Mouse (Mus musculus) forebrain, embryonic 14.5 days (tissue): ENCODE data around the gene Podxl. TPM values are rescaled to one million over a fixed set of nuclear protein-coding genes. Genes with fewer than 3 reads are reported as not detected.
A peak's percentile ranks its signal among the peaks of the same experiment; 100 is the strongest.

Source experiments
- ATAC-seq: fragments of 200-750 bp; cut with Nextera tagmentation; 2 replicates; pipeline ENCODE4 v1.8.0; 2017; ENCODE audit warnings: mild to moderate bottlenecking, moderate library complexity
- DNase-seq: peaks from one replicate; pipeline ENCODE4 v3.0.0-alpha.2; 2015; ENCODE audit warnings: low spot score
- H3K27ac ChIP-seq: fragments of 300-500 bp; sonication (generic); 2 replicates; pipeline ENCODE4 v1.5.1; 2014; ENCODE audit warnings: low read depth, mild to moderate bottlenecking, control low read depth, low read length, moderate library complexity
- H3K27me3 ChIP-seq: fragments of 300-500 bp; sonication (generic); replicated peaks from 2 replicates; pipeline ENCODE4 v1.6.1; 2014; ENCODE audit warnings: low read length, control low read depth, mixed read lengths; ENCODE audit not compliant: control insufficient read depth, insufficient read depth
- H3K36me3 ChIP-seq: fragments of 300-500 bp; sonication (generic); 2 replicates; pipeline ENCODE4 v1.6.1; 2014; ENCODE audit warnings: low read length, control low read depth; ENCODE audit not compliant: control insufficient read depth, insufficient read depth
- H3K4me1 ChIP-seq: fragments of 300-500 bp; sonication (generic); 2 replicates; pipeline ENCODE4 v1.6.1; 2014; ENCODE audit warnings: antibody characterized with exemption, low read length, control low read depth; ENCODE audit not compliant: control insufficient read depth, insufficient read depth
- H3K4me2 ChIP-seq: fragments of 300-500 bp; sonication (generic); 2 replicates; pipeline ENCODE4 v1.6.1; 2014; ENCODE audit warnings: mild to moderate bottlenecking, control low read depth, low read length
- H3K4me3 ChIP-seq: fragments of 300-500 bp; sonication (generic); 2 replicates; pipeline ENCODE4 v1.5.1; 2014; ENCODE audit warnings: low read depth, low read length, control low read depth
- H3K9ac ChIP-seq: fragments of 300-500 bp; sonication (generic); 2 replicates; pipeline ENCODE4 v1.6.1; 2014; ENCODE audit warnings: mild to moderate bottlenecking, low read length, control low read depth, moderate library complexity
- H3K9me3 ChIP-seq: fragments of 300-500 bp; sonication (generic); replicated peaks from 2 replicates; pipeline ENCODE4 v1.6.1; 2016; ENCODE audit warnings: low read length, control low read depth, mixed read lengths; ENCODE audit not compliant: control insufficient read depth
- WGBS: fragments of 180-500 bp; shearing (Covaris S2); extraction: QIAGEN DNeasy Blood & Tissue Kit; methylation state at CpG from one replicate; pipeline ENCODE4 v1.1.7; 2014; 5-methylcytosine and 5-hydroxymethylcytosine counted together
- polyA plus RNA-seq: library from polyadenylated mRNA; unstranded; fragments of >200 nt; fragmentation: Nextera tagmentation; extraction: Ambion mirVana; gene quantifications from 2 replicates; pipeline ENCODE4 v1.2.1, GENCODE M21; 2014

Podxl gene
- polyA plus RNA-seq, 1 experiment from 2014 or later: 10.7 TPM

DNA sequence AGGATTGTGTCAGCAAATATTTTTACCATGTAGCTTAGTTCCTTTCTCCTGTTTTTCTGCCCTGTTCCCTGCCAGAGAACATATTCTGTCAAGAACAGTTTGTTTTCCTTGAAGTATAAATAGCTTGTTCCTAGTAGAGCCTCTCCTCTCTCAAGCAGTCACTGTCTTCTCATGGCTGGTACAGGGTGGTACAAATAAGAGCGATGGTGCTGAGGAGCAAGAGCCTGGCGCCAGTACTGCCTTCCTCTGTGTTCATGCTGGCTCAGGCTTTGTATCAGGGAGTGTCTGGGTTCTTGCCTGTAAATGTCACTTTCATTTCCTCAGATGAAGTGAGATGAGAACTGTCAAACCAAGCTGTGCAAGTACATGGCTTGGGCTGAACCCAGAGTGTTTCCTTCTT is 61.2 kb downstream of the Podxl start:
- peaks cover 12% of the 10 kb centered on the region; the same call in 1 of the 2 replicates for H3K36me3 ChIP-seq
- 0 out of 2 replicates have a peak, but pooled peaks cover 4% of the 10 kb centered on the region for H3K4me1 ChIP-seq
- DNase-seq (no peak), ATAC-seq (no peak)
- H3K4me3 ChIP-seq: no peak overlapping the region
- no peaks in the 10 kb centered on the region for H3K9me3 ChIP-seq
- no peaks in the 10 kb centered on the region for H3K27me3 ChIP-seq
- no peak overlapping the region for H3K9ac ChIP-seq
- H3K27ac ChIP-seq: no peak overlapping the region
- H3K4me2 ChIP-seq: no peak overlapping the region
- 97% methylated on average over 2 of the region's 2 CpGs for WGBS

DNA sequence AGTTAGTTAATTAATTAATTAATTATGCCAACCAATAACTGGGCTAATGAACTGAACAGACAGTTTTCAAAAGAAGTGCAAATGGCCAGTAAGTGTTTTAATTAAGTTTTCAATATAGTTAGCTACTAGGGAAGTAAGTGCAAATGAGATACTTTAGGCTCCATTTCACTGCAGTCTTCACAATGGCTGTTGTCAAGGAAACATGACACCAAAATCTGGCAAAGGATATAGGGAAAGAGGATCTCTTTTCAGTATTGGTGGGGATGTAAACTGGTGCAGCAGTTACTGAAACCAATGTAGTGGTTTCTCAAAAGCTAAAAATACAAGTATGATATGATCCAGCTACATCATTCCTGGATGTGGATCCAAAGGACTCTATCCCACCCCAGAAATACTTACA is 63.1 kb downstream of the Podxl start:
- DNase-seq: peak; percentile 57
- Histone ChIP-seq H3K4me1 (0 out of 2 replicates have a peak, but pooled peaks cover 4% of the 10 kb centered on the region), H3K4me2 (no peak overlapping the region), H3K36me3 (peaks cover 21% of the 10 kb centered on the region), H3K9ac (no peak overlapping the region), H3K9me3 (no peaks in the 10 kb centered on the region), H3K27ac (no peak overlapping the region), H3K4me3 (no peak overlapping the region), H3K27me3 (no peaks in the 10 kb centered on the region)
- no peak for ATAC-seq

DNA sequence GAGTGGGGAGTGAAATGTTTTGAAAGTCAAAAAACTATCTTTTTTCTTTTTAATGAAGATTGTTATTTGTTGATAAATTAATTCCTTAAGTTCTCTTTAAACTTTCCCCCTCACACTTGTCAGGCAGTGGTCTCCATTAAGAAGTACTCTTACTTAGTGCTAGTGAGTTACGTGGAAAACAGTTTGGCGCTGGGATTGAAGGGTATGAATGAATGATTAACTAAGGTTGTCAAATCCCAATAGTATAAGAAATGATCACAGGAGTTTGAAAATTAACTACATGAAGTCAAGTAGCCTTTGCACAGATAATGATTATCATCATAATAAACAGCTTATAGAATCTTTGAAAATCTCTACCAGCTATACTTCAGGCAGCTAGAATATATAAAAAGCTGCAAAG is 63.5 kb downstream of the Podxl start:
- no peak for ATAC-seq
- Histone ChIP-seq H3K9ac (no peak overlapping the region), H3K27me3 (no peaks in the 10 kb centered on the region), H3K4me3 (no peak overlapping the region), H3K4me2 (no peak overlapping the region), H3K27ac (no peak overlapping the region), H3K9me3 (no peaks in the 10 kb centered on the region), H3K4me1 (0 out of 2 replicates have a peak, but pooled peaks cover 4% of the 10 kb centered on the region), H3K36me3 (peaks cover 21% of the 10 kb centered on the region)
- WGBS: 70% methylated on average over 2 of the region's 2 CpGs
- no peak for DNase-seq

DNA sequence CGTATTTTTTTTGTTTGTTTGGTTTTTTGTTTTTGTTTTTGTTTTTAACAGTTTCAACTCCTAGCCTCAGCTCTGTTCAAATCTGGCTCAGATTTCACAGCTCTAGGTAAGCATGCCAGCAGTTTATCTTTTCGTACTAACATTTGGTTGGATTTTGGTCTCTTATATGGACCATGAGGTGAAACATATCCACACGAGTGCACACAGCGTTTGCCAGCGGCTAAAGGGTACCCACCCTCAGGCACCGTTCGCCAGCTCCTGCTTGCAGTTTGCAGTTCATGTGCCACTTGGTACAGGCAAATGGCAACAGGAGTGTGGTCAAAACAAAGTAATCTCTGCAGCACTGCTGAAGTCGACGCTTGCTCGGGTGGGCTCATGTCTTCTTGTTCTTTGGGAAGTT is 63.9 kb downstream of the Podxl start:
- peaks cover 21% of the 10 kb centered on the region for H3K36me3 ChIP-seq
- 0 out of 2 replicates have a peak, but pooled peaks cover 4% of the 10 kb centered on the region for H3K4me1 ChIP-seq
- no peak overlapping the region for H3K4me3 ChIP-seq
- ATAC-seq (no peak), DNase-seq (no peak)
- H3K27me3 ChIP-seq: no peaks in the 10 kb centered on the region
- H3K9me3 ChIP-seq: no peaks in the 10 kb centered on the region
- H3K9ac ChIP-seq: no peak overlapping the region
- H3K4me2 ChIP-seq: no peak overlapping the region
- H3K27ac ChIP-seq: no peak overlapping the region
- WGBS: 87% methylated on average over 10 of the region's 10 CpGs

DNA sequence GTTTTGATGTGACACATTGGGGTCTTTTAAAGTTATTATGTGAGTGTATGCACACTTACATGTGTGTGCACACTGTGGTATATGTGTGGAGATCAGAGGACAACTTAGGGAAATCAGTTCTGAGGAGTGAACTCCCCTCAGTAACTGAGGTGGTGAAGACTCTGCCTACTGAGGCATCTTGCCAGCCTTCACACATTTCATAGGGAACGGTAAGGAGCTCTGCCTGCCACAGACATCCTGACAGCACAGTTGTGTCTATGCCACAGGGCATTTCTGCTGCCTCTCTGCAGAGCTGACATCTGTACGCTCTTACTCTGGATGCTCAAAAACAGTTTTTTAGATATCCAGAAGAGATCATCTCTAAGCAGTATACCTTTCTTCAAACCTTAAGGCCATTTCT is 67.6 kb downstream of the Podxl start:
- H3K9me3 ChIP-seq: no peaks in the 10 kb centered on the region
- H3K9ac ChIP-seq: no peak overlapping the region
- H3K27me3 ChIP-seq: no peaks in the 10 kb centered on the region
- no peak overlapping the region for H3K4me3 ChIP-seq
- no peak for ATAC-seq
- peaks cover 16% of the 10 kb centered on the region for H3K36me3 ChIP-seq
- DNase-seq: no peak
- H3K4me1 ChIP-seq: 0 out of 2 replicates have a peak, but pooled peaks cover 4% of the 10 kb centered on the region
- WGBS: 73% methylated on average over 2 of the region's 2 CpGs
- H3K4me2 ChIP-seq: no peak overlapping the region
- H3K27ac ChIP-seq: no peak overlapping the region

DNA sequence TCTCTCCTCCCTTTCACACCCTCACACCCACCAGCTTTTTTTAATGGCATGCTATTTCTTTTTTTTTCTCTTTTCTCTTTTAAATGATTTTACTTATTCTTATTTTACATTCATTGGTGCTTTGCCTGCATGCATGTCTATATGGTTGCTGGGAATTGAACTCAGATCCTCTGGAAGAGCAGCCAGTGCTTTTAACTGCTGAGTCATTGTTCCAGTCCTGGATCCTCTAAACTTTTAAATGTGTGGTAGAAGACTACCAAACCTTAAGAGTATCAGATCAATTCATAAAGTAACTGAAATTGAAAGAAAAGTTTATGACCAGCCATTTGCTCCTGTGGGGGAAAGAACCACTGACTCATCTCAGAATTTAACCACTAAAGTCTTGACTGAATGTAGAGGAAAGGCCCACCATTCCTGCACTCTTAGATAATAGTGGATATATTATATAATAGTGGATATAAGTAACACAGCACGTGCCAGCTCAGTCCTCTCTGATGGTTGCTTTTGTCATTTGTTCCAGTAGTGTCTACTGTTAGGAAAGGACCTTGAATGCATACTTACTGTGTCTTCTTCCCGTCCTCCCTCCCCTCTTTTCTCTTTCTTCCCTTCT is 68.6 kb downstream of the Podxl start:
- no peaks in the 10 kb centered on the region for H3K27me3 ChIP-seq
- no peak overlapping the region for H3K4me3 ChIP-seq
- WGBS: 77% methylated on average over 2 of the region's 2 CpGs
- H3K9ac ChIP-seq: no peak overlapping the region
- H3K9me3 ChIP-seq: no peaks in the 10 kb centered on the region
- H3K4me2 ChIP-seq: no peak overlapping the region
- peaks cover 20% of the 10 kb centered on the region for H3K36me3 ChIP-seq
- no peak for DNase-seq
- no peak for ATAC-seq
- no peaks in the 10 kb centered on the region for H3K4me1 ChIP-seq
- H3K27ac ChIP-seq: no peak overlapping the region

DNA sequence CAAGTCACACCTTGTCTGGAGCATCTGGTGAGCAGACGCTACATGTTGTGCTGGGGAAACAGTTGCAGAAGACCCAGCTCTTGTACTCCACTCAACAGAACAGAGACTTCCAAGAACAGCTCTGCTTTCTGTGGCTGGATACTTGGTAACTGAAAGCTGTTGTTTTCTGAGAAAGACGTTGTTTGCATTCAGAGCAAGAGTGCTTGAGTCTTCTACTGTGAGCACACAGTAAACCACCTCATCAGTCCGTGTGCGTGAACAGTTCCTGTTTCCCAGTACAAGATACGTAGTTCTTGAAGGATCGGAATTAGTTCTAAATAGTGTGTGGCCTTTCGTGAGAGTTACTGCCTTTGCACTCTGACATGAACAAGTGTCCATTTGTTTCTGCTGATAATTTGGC is 73.8 kb downstream of the Podxl start:
- DNase-seq (no peak), ATAC-seq (no peak)
- H3K9me3 ChIP-seq: no peaks in the 10 kb centered on the region
- no peaks in the 10 kb centered on the region for H3K4me1 ChIP-seq
- peaks cover 11% of the 10 kb centered on the region; the same call in 1 of the 2 replicates for H3K36me3 ChIP-seq
- no peaks in the 10 kb centered on the region for H3K27me3 ChIP-seq
- H3K4me2 ChIP-seq: no peak overlapping the region
- WGBS: 95% methylated on average over 7 of the region's 7 CpGs
- H3K9ac ChIP-seq: no peak overlapping the region
- no peak overlapping the region for H3K27ac ChIP-seq
- H3K4me3 ChIP-seq: no peak overlapping the region

DNA sequence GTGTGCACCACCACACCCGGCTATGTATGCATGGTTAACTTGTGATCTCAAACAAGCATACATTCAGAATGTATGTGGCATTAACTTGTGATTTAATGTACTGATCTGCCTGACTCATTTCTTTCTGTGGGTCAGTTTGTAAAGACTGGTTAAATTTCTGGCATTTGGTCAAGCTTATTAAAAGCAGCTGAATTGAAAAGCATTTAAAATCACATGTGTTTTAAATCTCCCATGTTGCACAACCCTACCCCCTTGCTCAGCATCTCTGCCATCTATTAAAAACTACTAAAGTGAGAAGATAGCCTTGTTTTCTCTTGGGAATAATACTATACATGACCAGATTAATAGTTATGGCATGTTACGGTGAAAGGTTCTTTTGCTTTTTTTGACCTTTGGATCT is 77.2 kb downstream of the Podxl start:
- H3K27me3 ChIP-seq: no peaks in the 10 kb centered on the region
- DNase-seq: no peak
- no peak for ATAC-seq

DNA sequence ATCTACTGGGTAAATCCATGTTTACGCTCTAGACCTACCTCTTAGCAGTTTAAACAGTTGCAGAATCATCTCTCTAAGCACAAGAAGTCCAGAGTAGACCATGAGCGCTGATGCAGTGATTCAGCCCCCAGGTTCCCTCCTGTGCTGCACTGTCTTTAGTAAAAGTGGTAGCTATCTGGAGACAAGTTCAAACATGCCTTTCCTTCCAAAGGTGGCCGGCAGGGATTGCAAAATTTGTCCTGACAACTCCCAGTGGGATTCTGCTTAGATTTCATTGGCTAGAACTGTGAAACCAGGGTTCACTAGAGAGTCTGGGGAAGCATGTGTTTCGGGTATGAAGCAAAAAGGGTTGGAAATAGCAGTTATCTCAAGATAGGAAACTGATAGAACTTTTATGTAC is 83.8 kb downstream of the Podxl start:
- Histone ChIP-seq H3K36me3 (peaks cover 18% of the 10 kb centered on the region), H3K4me1 (no peaks in the 10 kb centered on the region)

More for the DNA sequence above, 77.2 kb downstream of the Podxl start:
- no peaks in the 10 kb centered on the region for H3K9me3 ChIP-seq
- no peak overlapping the region for H3K4me2 ChIP-seq
- no peak overlapping the region for H3K9ac ChIP-seq
- no peak overlapping the region for H3K27ac ChIP-seq
- WGBS: 96% methylated on average over 2 of the region's 2 CpGs
- no peak overlapping the region for H3K4me3 ChIP-seq
- no peaks in the 10 kb centered on the region for H3K4me1 ChIP-seq
- peaks cover 11% of the 10 kb centered on the region; the same call in 1 of the 2 replicates for H3K36me3 ChIP-seq

More for the DNA sequence above, 83.8 kb downstream of the Podxl start:
- WGBS: 92% methylated on average over 4 of the region's 4 CpGs
- Histone ChIP-seq H3K4me3 (no peak overlapping the region), H3K9ac (no peak overlapping the region), H3K9me3 (no peaks in the 10 kb centered on the region), H3K27ac (no peak overlapping the region), H3K4me2 (no peak overlapping the region), H3K27me3 (no peaks in the 10 kb centered on the region)
- ATAC-seq: no peak
- DNase-seq: no peak
